In genomic region chr11:103749306-103750089, GRCm38 (mm10) we compare ENCODE assay signal across 8 mouse cellular contexts. TPM values are rescaled to one million over a fixed set of nuclear protein-coding genes. Genes with fewer than 3 reads are reported as not detected.
DNase-seq lines count a peak whose midpoint lies in the region; ATAC-seq and TF ChIP-seq lines count a peak whose summit lies in the region.

TSS of gene Wnt9b (minus strand) at chr11:103749821.

- no peaks in the 10 kb centered on the region for H3K9me3 ChIP-seq in embryonic facial prominence, embryonic 15.5 days (replicated peaks)
- H3K9me3 ChIP-seq in lung, embryonic 14.5 days (ENCODE audit: low read depth, low read length): no peaks in the 10 kb centered on the region
- no peaks in the 10 kb centered on the region for H3K9me3 ChIP-seq in stomach, embryonic 16.5 days (replicated peaks; ENCODE audit: control insufficient read depth, low read length)

- no peaks in the 10 kb centered on the region for H3K36me3 ChIP-seq in embryonic facial prominence, embryonic 15.5 days
- no peaks in the 10 kb centered on the region for H3K36me3 ChIP-seq in lung, embryonic 14.5 days (ENCODE audit: insufficient read depth)
- H3K36me3 ChIP-seq in stomach, embryonic 16.5 days (ENCODE audit: control insufficient read depth, insufficient read depth, low read length): no peaks in the 10 kb centered on the region

- DNase-seq in urinary bladder, postnatal 25 days (ENCODE audit: low spot score): peak; percentile 16
- no peak for DNase-seq in urinary bladder, postnatal 10 days (ENCODE audit: low spot score)
- peak; percentile 76 for DNase-seq in kidney, adult 18-20 months
- DNase-seq in lung, embryonic 14.5 days: peak; percentile 71
- no peak for DNase-seq in left cerebral cortex, adult 18-20 months (ENCODE audit: low spot score in 2 of 2)
- no peak for DNase-seq in natural killer cell, adult 2 months (ENCODE audit: low spot score in 2 of 2)

- 1% methylated on average over 68 of the region's 68 CpGs for WGBS in embryonic facial prominence, embryonic 15.5 days
- under 1% methylated on average over 62 of the region's 68 CpGs for WGBS in lung, embryonic 14.5 days
- under 1% methylated on average over 65 of the region's 68 CpGs for WGBS in stomach, embryonic 16.5 days

- peak within 1 kb of the TSS; percentile 2; the same call in 1 of the 2 replicates for H3K9ac ChIP-seq in embryonic facial prominence, embryonic 15.5 days
- H3K9ac ChIP-seq in lung, embryonic 14.5 days: peak within 1 kb of the TSS; percentile 29; the same call in 1 of the 2 replicates
- H3K9ac ChIP-seq in stomach, embryonic 16.5 days (ENCODE audit: low read length): peak within 1 kb of the TSS; percentile 52

- no peak within 1 kb of the TSS for H3K27ac ChIP-seq in embryonic facial prominence, embryonic 15.5 days (replicated peaks)
- H3K27ac ChIP-seq in lung, embryonic 14.5 days (ENCODE audit: low read depth): no peak within 1 kb of the TSS
- H3K27ac ChIP-seq in stomach, embryonic 16.5 days (ENCODE audit: low read length): no peak within 1 kb of the TSS

- peak within 1 kb of the TSS; percentile 88 for H3K4me2 ChIP-seq in embryonic facial prominence, embryonic 15.5 days (replicated peaks)
- H3K4me2 ChIP-seq in lung, embryonic 14.5 days: peak within 1 kb of the TSS; percentile 75
- peak within 1 kb of the TSS; percentile 73 for H3K4me2 ChIP-seq in stomach, embryonic 16.5 days (ENCODE audit: low read depth, low read length)

- peaks cover 12% of the 10 kb centered on the region for H3K4me1 ChIP-seq in embryonic facial prominence, embryonic 15.5 days
- 0 out of 2 replicates have a peak, but pooled peaks cover 6% of the 10 kb centered on the region for H3K4me1 ChIP-seq in lung, embryonic 14.5 days (ENCODE audit: insufficient read depth)
- peaks cover 10% of the 10 kb centered on the region for H3K4me1 ChIP-seq in stomach, embryonic 16.5 days (ENCODE audit: control insufficient read depth, insufficient read depth, low read length)

- peaks cover 67% of the 10 kb centered on the region for H3K27me3 ChIP-seq in embryonic facial prominence, embryonic 15.5 days
- H3K27me3 ChIP-seq in lung, embryonic 14.5 days (ENCODE audit: insufficient read depth, low read length): peaks cover 64% of the 10 kb centered on the region
- peaks cover 61% of the 10 kb centered on the region for H3K27me3 ChIP-seq in stomach, embryonic 16.5 days (ENCODE audit: control insufficient read depth, insufficient read depth, low read length)

- H3K4me3 ChIP-seq in embryonic facial prominence, embryonic 15.5 days (replicated peaks): peak within 1 kb of the TSS; percentile 47
- peak within 1 kb of the TSS; percentile 39 for H3K4me3 ChIP-seq in lung, embryonic 14.5 days (ENCODE audit: low read depth, low read length)
- peak within 1 kb of the TSS; percentile 43 for H3K4me3 ChIP-seq in stomach, embryonic 16.5 days (replicated peaks; ENCODE audit: low read length)

- ATAC-seq in embryonic facial prominence, embryonic 15.5 days (ENCODE audit: insufficient number of reproducible peaks, low FRiP score, low TSS enrichment, low read depth): peak; percentile 79
- ATAC-seq in lung, embryonic 14.5 days (ENCODE audit: insufficient read depth): peak; percentile 71
- ATAC-seq in stomach, embryonic 16.5 days (ENCODE audit: insufficient read depth, low FRiP score): peak; percentile 81

- TF ChIP-seq CTCF in lung, embryonic 14.5 days (IDR thresholded peaks at IDR 0.05; ENCODE audit: low read depth): no peak

RNA-seq across cellular contexts. Expression of gene Wnt9b, which starts in this region (rescaled TPM):
- polyA plus RNA-seq in embryonic facial prominence, embryonic 15.5 days (2015; fragmentation: Nextera tagmentation; extraction: Ambion mirVana): 0.47 and 1.2 TPM in 2 replicates
- polyA plus RNA-seq in lung, embryonic 14.5 days (2014; fragmentation: Nextera tagmentation; extraction: Ambion mirVana): not detected in 2 replicates
- 0.05 and 0.06 TPM in 2 replicates for polyA plus RNA-seq in stomach, embryonic 16.5 days (2015; fragmentation: Nextera tagmentation; extraction: Ambion mirVana)
- total RNA-seq in left cerebral cortex, adult 18-20 months (2021): under 1 TPM; 0.23 to 0.46 TPM

Comparison
In these comparisons a context has a peak if more than half of its experiments do, and no peak if none do; other contexts are left out.
1. DNase-seq: peak in urinary bladder, postnatal 25 days (single experiment) and kidney, adult 18-20 months (single experiment); none in urinary bladder, postnatal 10 days (single experiment), left cerebral cortex, adult 18-20 months (0 of 2) and natural killer cell, adult 2 months (0 of 2).
2. Peak in DNase-seq, ATAC-seq, H3K4me3 ChIP-seq, H3K9ac ChIP-seq and H3K4me2 ChIP-seq in lung, embryonic 14.5 days; RNA of the gene not detected or under 1 TPM.
3. Peak in ATAC-seq, H3K4me3 ChIP-seq, H3K9ac ChIP-seq and H3K4me2 ChIP-seq in stomach, embryonic 16.5 days; RNA of the gene not detected or under 1 TPM.
4. H3K9ac ChIP-seq: peak in every context shown above with its lines; median percentile 52 in stomach, embryonic 16.5 days; 29 in lung, embryonic 14.5 days; 2 in embryonic facial prominence, embryonic 15.5 days.
5. Peak in every context shown above with its lines, with median percentiles within 50 percentile points of each other: ATAC-seq, H3K4me2 ChIP-seq and H3K4me3 ChIP-seq.